Mouse (Mus musculus) limb, embryonic 10.5 days (tissue): Measurements from ENCODE around the gene Gpc6. TPM values are rescaled to one million over a fixed set of nuclear protein-coding genes. Genes with fewer than 3 reads are reported as not detected.

ENCODE experiments used
- DNase-seq: peaks from one replicate; pipeline ENCODE4 v3.0.0-alpha.2; 2017; ENCODE audit warnings: low spot score
- H3K27ac ChIP-seq: fragments of 300-500 bp; sonication (generic); 2 replicates; pipeline ENCODE4 v1.5.1; 2016; ENCODE audit warnings: mild to moderate bottlenecking
- H3K27me3 ChIP-seq: fragments of 300-500 bp; sonication (generic); 2 replicates; pipeline ENCODE4 v1.6.1; 2016; ENCODE audit warnings: low read depth, mild to moderate bottlenecking; ENCODE audit not compliant: poor library complexity, severe bottlenecking
- H3K36me3 ChIP-seq: fragments of 300-500 bp; sonication (generic); 2 replicates; pipeline ENCODE4 v1.6.1; 2016; ENCODE audit warnings: mild to moderate bottlenecking, moderate library complexity
- H3K4me1 ChIP-seq: fragments of 300-500 bp; sonication (generic); 2 replicates; pipeline ENCODE4 v1.6.1; 2016
- H3K4me3 ChIP-seq: fragments of 300-500 bp; sonication (generic); 2 replicates; pipeline ENCODE4 v1.5.1; 2016; ENCODE audit warnings: mild to moderate bottlenecking, moderate library complexity
- H3K9me3 ChIP-seq: fragments of 300-500 bp; sonication (generic); replicated peaks from 2 replicates; pipeline ENCODE4 v1.6.1; 2016; ENCODE audit warnings: mild to moderate bottlenecking
- WGBS: fragments of 180-500 bp; shearing (Covaris S2); methylation state at CpG from one replicate; pipeline ENCODE4 v1.1.7; 2016; 5-methylcytosine and 5-hydroxymethylcytosine counted together
- polyA plus RNA-seq: library from polyadenylated mRNA; unstranded; fragments of >200 nt; fragmentation: Nextera tagmentation; extraction: Ambion mirVana; gene quantifications from 2 replicates; pipeline ENCODE4 v1.2.1, GENCODE M21; 2016

Gene Gpc6
- polyA plus RNA-seq, 1 experiment from 2014 or later: 51.9 TPM

GRCm38 (mm10) chr14:117777866-117778500 lies 852.9 kb downstream of the Gpc6 start:
- Histone ChIP-seq H3K4me1 (peaks cover 35% of the 10 kb centered on the region), H3K36me3 (no peaks in the 10 kb centered on the region), H3K27ac (no peak overlapping the region), H3K27me3 (no peaks in the 10 kb centered on the region), H3K9me3 (no peaks in the 10 kb centered on the region), H3K4me3 (no peak overlapping the region)
- no peak for DNase-seq
- 88% methylated on average over 13 of the region's 13 CpGs for WGBS

- no peaks in the 10 kb centered on the region for H3K9me3 ChIP-seq
- WGBS: 78% methylated on average over 15 of the region's 15 CpGs
- peaks cover 37% of the 10 kb centered on the region for H3K4me1 ChIP-seq
- no peak overlapping the region for H3K27ac ChIP-seq
- H3K4me3 ChIP-seq: no peak overlapping the region
- no peaks in the 10 kb centered on the region for H3K36me3 ChIP-seq
- peaks cover 3% of the 10 kb centered on the region; the same call in 1 of the 2 replicates for H3K27me3 ChIP-seq
- no peak for DNase-seq
Measured at GRCm38 (mm10) chr14:117778538-117779413, 853.7 kb downstream of the Gpc6 start.

GRCm38 (mm10) chr14:117781724-117782123 lies 856.6 kb downstream of the Gpc6 start:
- Histone ChIP-seq H3K27ac (no peak overlapping the region), H3K4me3 (no peak overlapping the region), H3K36me3 (no peaks in the 10 kb centered on the region), H3K27me3 (peaks cover 26% of the 10 kb centered on the region; the same call in 1 of the 2 replicates), H3K9me3 (no peaks in the 10 kb centered on the region), H3K4me1 (peaks cover 52% of the 10 kb centered on the region)
- DNase-seq: no peak
- 27% methylated on average over 5 of the region's 5 CpGs for WGBS

- Histone ChIP-seq H3K27ac (no peak overlapping the region), H3K36me3 (no peaks in the 10 kb centered on the region), H3K9me3 (no peaks in the 10 kb centered on the region), H3K4me1 (peaks cover 43% of the 10 kb centered on the region), H3K27me3 (peaks cover 26% of the 10 kb centered on the region; the same call in 1 of the 2 replicates), H3K4me3 (no peak overlapping the region)
- DNase-seq: no peak
- 70% methylated on average over 8 of the region's 8 CpGs for WGBS
Measured at GRCm38 (mm10) chr14:117783671-117784262, 858.7 kb downstream of the Gpc6 start.

GRCm38 (mm10) chr14:117784960-117785359 lies 859.8 kb downstream of the Gpc6 start:
- H3K36me3 ChIP-seq: no peaks in the 10 kb centered on the region
- DNase-seq: no peak
- no peak overlapping the region for H3K27ac ChIP-seq
- H3K4me3 ChIP-seq: no peak overlapping the region
- H3K9me3 ChIP-seq: no peaks in the 10 kb centered on the region
- H3K4me1 ChIP-seq: peaks cover 43% of the 10 kb centered on the region
- H3K27me3 ChIP-seq: peaks cover 26% of the 10 kb centered on the region; the same call in 1 of the 2 replicates
- 94% methylated on average over 9 of the region's 9 CpGs for WGBS

GRCm38 (mm10) chr14:117785507-117786085 lies 860.5 kb downstream of the Gpc6 start:
- H3K4me3 ChIP-seq: no peak overlapping the region
- peaks cover 26% of the 10 kb centered on the region; the same call in 1 of the 2 replicates for H3K27me3 ChIP-seq
- no peak for DNase-seq
- 84% methylated on average over 15 of the region's 15 CpGs for WGBS
- no peak overlapping the region for H3K27ac ChIP-seq
- H3K9me3 ChIP-seq: no peaks in the 10 kb centered on the region
- no peaks in the 10 kb centered on the region for H3K36me3 ChIP-seq
- peaks cover 43% of the 10 kb centered on the region for H3K4me1 ChIP-seq

- no peak overlapping the region for H3K4me3 ChIP-seq
- no peak for DNase-seq
Measured at GRCm38 (mm10) chr14:117786647-117787046, 861.5 kb downstream of the Gpc6 start.

GRCm38 (mm10) chr14:117794874-117795273 lies 869.8 kb downstream of the Gpc6 start:
- Histone ChIP-seq H3K27ac (no peak overlapping the region), H3K4me1 (no peaks in the 10 kb centered on the region), H3K36me3 (no peaks in the 10 kb centered on the region), H3K27me3 (no peaks in the 10 kb centered on the region), H3K9me3 (no peaks in the 10 kb centered on the region), H3K4me3 (no peak overlapping the region)
- no peak for DNase-seq
- 91% methylated on average over 2 of the region's 2 CpGs for WGBS

More at GRCm38 (mm10) chr14:117786647-117787046, 861.5 kb downstream of the Gpc6 start:
- 54% methylated on average over 7 of the region's 7 CpGs for WGBS
- no peaks in the 10 kb centered on the region for H3K36me3 ChIP-seq
- H3K9me3 ChIP-seq: no peaks in the 10 kb centered on the region
- H3K27ac ChIP-seq: no peak overlapping the region
- peaks cover 37% of the 10 kb centered on the region for H3K4me1 ChIP-seq
- H3K27me3 ChIP-seq: peaks cover 26% of the 10 kb centered on the region; the same call in 1 of the 2 replicates

- Histone ChIP-seq H3K9me3 (no peaks in the 10 kb centered on the region), H3K4me1 (no peaks in the 10 kb centered on the region), H3K27ac (no peak overlapping the region), H3K36me3 (no peaks in the 10 kb centered on the region), H3K27me3 (no peaks in the 10 kb centered on the region), H3K4me3 (no peak overlapping the region)
- WGBS: 83% methylated on average over 5 of the region's 5 CpGs
- DNase-seq: no peak
Measured at GRCm38 (mm10) chr14:117796661-117797060, 871.5 kb downstream of the Gpc6 start.

- Histone ChIP-seq H3K9me3 (no peaks in the 10 kb centered on the region), H3K27ac (no peak overlapping the region), H3K36me3 (no peaks in the 10 kb centered on the region), H3K27me3 (no peaks in the 10 kb centered on the region), H3K4me3 (no peak overlapping the region), H3K4me1 (no peaks in the 10 kb centered on the region)
- no peak for DNase-seq
- 85% methylated on average over 5 of the region's 5 CpGs for WGBS
Measured at GRCm38 (mm10) chr14:117800399-117800798, 875.3 kb downstream of the Gpc6 start.

GRCm38 (mm10) chr14:117807846-117808245 lies 882.7 kb downstream of the Gpc6 start:
- no peaks in the 10 kb centered on the region for H3K9me3 ChIP-seq
- WGBS: 93% methylated on average over 4 of the region's 4 CpGs
- H3K4me3 ChIP-seq: no peak overlapping the region
- H3K36me3 ChIP-seq: no peaks in the 10 kb centered on the region
- DNase-seq: no peak
- H3K4me1 ChIP-seq: no peaks in the 10 kb centered on the region
- no peak overlapping the region for H3K27ac ChIP-seq
- H3K27me3 ChIP-seq: no peaks in the 10 kb centered on the region

- 89% methylated on average over 2 of the region's 2 CpGs for WGBS
- no peaks in the 10 kb centered on the region for H3K36me3 ChIP-seq
- H3K27me3 ChIP-seq: no peaks in the 10 kb centered on the region
- no peaks in the 10 kb centered on the region for H3K9me3 ChIP-seq
- H3K4me1 ChIP-seq: no peaks in the 10 kb centered on the region
- H3K4me3 ChIP-seq: no peak overlapping the region
- no peak for DNase-seq
- no peak overlapping the region for H3K27ac ChIP-seq
Measured at GRCm38 (mm10) chr14:117808326-117808725, 883.2 kb downstream of the Gpc6 start.
